Mouse (Mus musculus) embryonic facial prominence, embryonic 11.5 days (tissue): ENCODE measurements around the gene Ece1. TPM values are rescaled to one million over a fixed set of nuclear protein-coding genes. Genes with fewer than 3 reads are reported as not detected.
A peak's percentile ranks its signal among the peaks of the same experiment; 100 is the strongest.

Experiments
- ATAC-seq: fragments of 200-750 bp; cut with Nextera tagmentation; replicated peaks from 2 replicates; pipeline ENCODE4 v1.8.0; 2017; ENCODE audit warnings: low read depth; ENCODE audit not compliant: insufficient number of reproducible peaks, low FRiP score, low TSS enrichment
- DNase-seq: peaks from one replicate; pipeline ENCODE4 v3.0.0-alpha.2; 2015; ENCODE audit warnings: low spot score
- H3K27ac ChIP-seq: fragments of 300-500 bp; sonication (generic); replicated peaks from 2 replicates; pipeline ENCODE4 v1.5.1; 2014; ENCODE audit warnings: mild to moderate bottlenecking, low read depth, low read length, control low read depth
- H3K27me3 ChIP-seq: fragments of 300-500 bp; sonication (generic); 2 replicates; pipeline ENCODE4 v1.6.1; 2014; ENCODE audit warnings: mild to moderate bottlenecking, low read length, moderate library complexity, mixed read lengths; ENCODE audit not compliant: control insufficient read depth, insufficient read depth
- H3K36me3 ChIP-seq: fragments of 300-500 bp; sonication (generic); replicated peaks from 2 replicates; pipeline ENCODE4 v1.6.1; 2014; ENCODE audit warnings: low read depth, mild to moderate bottlenecking, low read length, moderate library complexity, mixed read lengths; ENCODE audit not compliant: control insufficient read depth, insufficient read depth
- H3K4me1 ChIP-seq: fragments of 300-500 bp; sonication (generic); 2 replicates; pipeline ENCODE4 v1.6.1; 2014; ENCODE audit warnings: low read length, mixed read lengths; ENCODE audit not compliant: control insufficient read depth, insufficient read depth
- H3K4me2 ChIP-seq: fragments of 300-500 bp; sonication (generic); 2 replicates; pipeline ENCODE4 v1.6.1; 2014; ENCODE audit warnings: low read depth, mild to moderate bottlenecking, control low read depth, low read length, moderate library complexity
- H3K4me3 ChIP-seq: fragments of 300-500 bp; sonication (generic); 2 replicates; pipeline ENCODE4 v1.5.1; 2014; ENCODE audit warnings: low read depth, low read length, control low read depth
- H3K9ac ChIP-seq: fragments of 300-500 bp; sonication (generic); replicated peaks from 2 replicates; pipeline ENCODE4 v1.6.1; 2014; ENCODE audit warnings: mild to moderate bottlenecking, control low read depth, low read length
- H3K9me3 ChIP-seq: fragments of 300-500 bp; sonication (generic); replicated peaks from 2 replicates; pipeline ENCODE4 v1.6.1; 2016; ENCODE audit warnings: mild to moderate bottlenecking, low read length, inconsistent platforms, mixed read lengths; ENCODE audit not compliant: control insufficient read depth
- WGBS: fragments of 180-500 bp; shearing (Covaris S2); extraction: QIAGEN DNeasy Blood & Tissue Kit; methylation state at CpG from one replicate; pipeline ENCODE4 v1.1.7; 2014; 5-methylcytosine and 5-hydroxymethylcytosine counted together
- polyA plus RNA-seq: library from polyadenylated mRNA; unstranded; fragments of >200 nt; fragmentation: Nextera tagmentation; extraction: Ambion mirVana; gene quantifications from 2 replicates; pipeline ENCODE4 v1.2.1, GENCODE M21; 2014

The Ece1 gene
- polyA plus RNA-seq, result 32.2 and 38.0 TPM in 2 replicates

DNA sequence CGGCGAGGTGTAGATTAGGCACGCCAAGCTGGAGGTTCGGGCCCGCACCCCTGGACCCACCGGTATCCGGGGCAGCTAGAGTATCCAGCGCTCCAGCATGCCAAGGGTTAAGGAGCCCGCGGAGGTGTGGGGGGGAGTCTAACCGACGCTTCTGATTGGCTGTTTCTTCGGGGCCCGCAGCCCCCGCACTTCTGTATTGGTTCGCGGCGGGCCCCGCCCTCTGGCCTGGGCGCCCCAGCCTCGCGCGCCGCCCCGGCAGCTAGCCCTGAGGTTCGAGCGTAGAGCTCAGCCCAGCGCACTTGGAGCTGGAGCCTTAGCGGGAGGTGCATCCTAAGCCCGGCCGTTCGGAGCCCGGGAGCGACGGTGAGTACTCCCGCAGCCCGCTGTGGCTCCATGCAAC is at the start of gene Ece1:
Gene Ece1 (plus strand): TSS at position 219 of the 400 bp plus-strand sequence.
- H3K4me1 ChIP-seq, result peaks cover 5% of the 10 kb centered on the region
- H3K9me3 ChIP-seq, result no peaks in the 10 kb centered on the region
- no peaks in the 10 kb centered on the region for H3K36me3 ChIP-seq
- H3K4me2 ChIP-seq, result peak within 1 kb of the TSS; percentile 84
- WGBS, result 0% methylated on average over 37 of the region's 37 CpGs
- DNase-seq (peak; percentile 96), ATAC-seq (peak; percentile 88)
- no peaks in the 10 kb centered on the region for H3K27me3 ChIP-seq
- peak within 1 kb of the TSS; percentile 81 for H3K9ac ChIP-seq
- H3K4me3 ChIP-seq, result peak within 1 kb of the TSS; percentile 70
- 0 out of 2 replicates have a peak within 1 kb of the TSS, but pooled peaks have one; percentile 13 for H3K27ac ChIP-seq

DNA sequence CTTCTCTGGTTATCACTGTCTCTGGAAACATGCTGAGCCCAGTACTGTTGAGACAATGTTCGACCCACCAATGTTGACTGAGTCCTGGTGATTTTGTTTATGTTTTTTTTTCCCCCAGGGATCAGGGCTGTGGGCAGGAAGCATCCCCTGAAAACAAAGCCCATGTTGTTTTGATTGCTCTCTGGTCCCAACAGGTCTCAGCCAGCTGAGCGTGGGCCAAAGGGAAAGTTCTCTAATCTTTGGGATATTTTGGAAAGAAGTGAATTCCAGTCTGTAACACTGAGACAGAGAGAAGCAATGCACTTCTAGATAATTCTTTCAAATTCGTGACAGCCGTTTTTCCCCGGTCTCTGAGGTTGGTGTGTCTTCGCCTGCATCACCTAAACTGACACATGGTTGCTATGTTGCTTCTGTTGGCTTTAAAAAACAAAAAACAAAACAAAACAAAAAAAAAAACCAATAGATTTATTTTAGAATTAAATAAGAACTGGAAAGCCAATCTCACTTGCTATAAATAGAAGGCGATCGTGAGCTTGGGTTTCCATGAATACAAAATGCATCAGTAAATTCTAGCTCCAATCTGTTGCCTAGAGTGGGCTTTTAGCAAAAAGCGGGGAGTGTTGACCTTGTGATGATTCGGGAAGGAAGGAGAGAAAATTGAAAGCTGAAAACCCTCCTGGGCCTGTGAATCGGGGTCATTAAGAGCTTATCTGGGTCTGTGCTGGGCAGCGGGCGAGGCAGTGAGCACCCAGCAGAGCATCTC is 48.9 kb upstream of the Ece1 start:
- Histone ChIP-seq H3K27me3 (no peaks in the 10 kb centered on the region), H3K36me3 (no peaks in the 10 kb centered on the region), H3K4me1 (no peaks in the 10 kb centered on the region), H3K4me2 (no peak overlapping the region), H3K4me3 (no peak overlapping the region), H3K9me3 (no peaks in the 10 kb centered on the region), H3K27ac (no peak overlapping the region), H3K9ac (no peak overlapping the region)
- DNase-seq (no peak), ATAC-seq (no peak)
- WGBS, result 49% methylated on average over 13 of the region's 13 CpGs

DNA sequence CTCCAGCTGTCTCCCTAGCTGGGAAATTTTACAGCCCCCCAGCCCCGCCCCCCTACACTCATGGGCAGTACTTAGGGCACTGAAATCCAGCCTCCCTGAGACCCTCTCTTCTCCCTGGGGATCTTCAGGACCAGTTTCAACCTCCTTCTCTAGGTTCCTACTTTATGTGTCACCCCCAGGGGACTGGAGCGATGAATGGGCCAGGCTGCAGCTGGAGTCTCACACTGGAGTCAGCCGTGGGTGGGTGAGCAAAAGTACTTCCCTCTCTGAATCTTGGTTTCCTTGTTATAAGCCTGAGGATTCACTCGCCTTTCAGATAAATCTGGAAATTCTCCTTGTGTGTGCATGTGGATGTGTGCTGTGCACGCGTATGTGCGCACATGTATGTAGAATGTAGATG is 47.9 kb upstream of the Ece1 start:
- no peak overlapping the region for H3K9ac ChIP-seq
- H3K4me1 ChIP-seq, result no peaks in the 10 kb centered on the region
- no peak overlapping the region for H3K27ac ChIP-seq
- no peak overlapping the region for H3K4me3 ChIP-seq
- no peak for ATAC-seq
- WGBS, result 82% methylated on average over 7 of the region's 7 CpGs
- no peaks in the 10 kb centered on the region for H3K27me3 ChIP-seq
- no peaks in the 10 kb centered on the region for H3K9me3 ChIP-seq
- DNase-seq, result no peak
- no peaks in the 10 kb centered on the region for H3K36me3 ChIP-seq
- H3K4me2 ChIP-seq, result no peak overlapping the region

DNA sequence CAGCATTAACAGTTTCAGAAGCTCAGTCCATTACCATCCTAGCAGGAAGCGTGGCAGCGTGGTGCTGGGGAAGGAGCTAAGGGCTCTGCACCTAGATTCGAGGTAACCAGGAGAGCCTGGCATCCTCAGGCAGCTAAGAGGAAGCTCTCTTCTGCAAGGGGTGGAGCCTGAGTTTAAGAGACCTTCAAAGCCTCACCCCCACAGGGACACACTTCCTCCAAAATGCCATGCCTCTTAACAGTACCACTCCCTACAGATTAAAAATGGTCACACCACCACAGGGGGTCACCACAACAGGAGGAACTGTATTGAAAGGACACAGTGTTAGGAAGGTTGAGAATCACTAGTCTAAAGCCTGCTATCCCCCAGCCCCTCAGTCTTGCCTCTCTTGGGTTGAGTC is 46.6 kb upstream of the Ece1 start:
- no peak overlapping the region for H3K4me3 ChIP-seq
- ATAC-seq (no peak), DNase-seq (no peak)
- no peak overlapping the region for H3K27ac ChIP-seq
- H3K4me1 ChIP-seq, result no peaks in the 10 kb centered on the region
- no peaks in the 10 kb centered on the region for H3K27me3 ChIP-seq
- no peaks in the 10 kb centered on the region for H3K9me3 ChIP-seq
- no peak overlapping the region for H3K9ac ChIP-seq
- H3K4me2 ChIP-seq, result no peak overlapping the region
- WGBS, result 71% methylated on average over 3 of the region's 3 CpGs
- H3K36me3 ChIP-seq, result no peaks in the 10 kb centered on the region

DNA sequence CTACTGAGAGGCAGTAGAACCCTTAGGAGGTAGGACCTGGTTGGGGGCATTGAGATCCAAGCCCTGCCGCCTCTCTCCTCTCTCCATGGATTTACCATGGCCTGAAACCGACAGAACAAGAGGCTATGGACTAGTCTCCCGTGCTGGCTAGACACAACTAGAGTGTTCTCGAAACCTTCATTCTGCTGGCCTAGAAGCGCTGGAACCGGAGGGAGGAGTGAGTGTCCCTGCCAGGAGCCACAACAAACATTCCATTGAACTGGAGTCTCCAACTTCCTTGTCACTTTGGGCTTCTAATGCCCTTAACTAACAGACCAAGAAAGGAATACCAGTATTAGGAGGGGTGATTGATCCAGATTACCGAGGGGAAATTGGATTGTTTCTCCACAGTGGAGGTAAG is 45.8 kb upstream of the Ece1 start:
- Histone ChIP-seq H3K27me3 (no peaks in the 10 kb centered on the region), H3K4me3 (no peak overlapping the region), H3K9ac (no peak overlapping the region), H3K27ac (no peak overlapping the region), H3K4me1 (no peaks in the 10 kb centered on the region), H3K36me3 (no peaks in the 10 kb centered on the region), H3K4me2 (no peak overlapping the region), H3K9me3 (no peaks in the 10 kb centered on the region)
- ATAC-seq, result no peak
- no peak for DNase-seq
- 68% methylated on average over 7 of the region's 7 CpGs for WGBS

DNA sequence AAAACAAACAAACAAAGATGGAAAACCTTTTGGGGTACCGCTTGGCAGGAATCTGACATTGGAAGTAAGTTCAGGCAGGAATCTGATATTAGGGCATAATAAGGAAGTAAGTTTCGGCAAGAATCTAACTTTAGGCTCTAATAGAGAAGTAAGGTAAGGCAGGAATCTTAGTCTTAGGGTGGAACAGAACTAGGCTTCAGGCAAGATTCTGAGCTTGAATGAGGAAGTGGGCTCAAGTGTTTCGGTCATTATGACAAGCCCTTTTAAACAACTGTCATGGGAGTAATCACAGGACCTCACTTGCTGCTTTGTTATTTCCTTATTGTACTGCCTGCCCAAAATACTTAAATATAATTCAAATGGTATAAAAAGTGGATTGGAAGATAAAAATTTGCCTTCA is 43.7 kb upstream of the Ece1 start:
- DNase-seq (no peak), ATAC-seq (no peak)
- H3K4me2 ChIP-seq, result no peak overlapping the region
- no peak overlapping the region for H3K4me3 ChIP-seq
- 88% methylated on average over 3 of the region's 3 CpGs for WGBS
- H3K9ac ChIP-seq, result no peak overlapping the region
- no peaks in the 10 kb centered on the region for H3K9me3 ChIP-seq
- H3K27me3 ChIP-seq, result no peaks in the 10 kb centered on the region
- no peaks in the 10 kb centered on the region for H3K4me1 ChIP-seq
- H3K36me3 ChIP-seq, result no peaks in the 10 kb centered on the region
- H3K27ac ChIP-seq, result no peak overlapping the region

DNA sequence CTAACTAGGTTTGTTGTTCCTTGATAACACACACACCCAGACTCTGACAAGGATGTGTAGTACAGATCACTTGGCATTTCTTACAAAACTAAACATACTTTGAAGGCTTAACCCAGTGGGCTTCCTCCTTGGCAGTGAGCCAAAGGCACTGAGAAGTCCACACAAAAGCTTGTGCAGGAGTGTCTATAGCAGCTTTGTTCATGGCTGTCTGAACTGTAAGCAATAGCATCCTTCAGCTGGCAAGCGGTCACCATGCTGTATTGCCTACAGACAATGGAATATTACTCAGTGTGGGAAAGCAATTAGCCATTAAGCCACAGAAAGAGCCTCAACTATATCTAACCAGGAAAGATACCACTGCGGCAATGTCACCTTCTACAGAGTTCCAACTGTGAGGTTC is 42.5 kb upstream of the Ece1 start:
- Histone ChIP-seq H3K9ac (no peak overlapping the region), H3K4me2 (no peak overlapping the region), H3K27me3 (no peaks in the 10 kb centered on the region), H3K9me3 (no peaks in the 10 kb centered on the region), H3K36me3 (no peaks in the 10 kb centered on the region), H3K4me1 (no peaks in the 10 kb centered on the region), H3K27ac (no peak overlapping the region), H3K4me3 (no peak overlapping the region)
- ATAC-seq (no peak), DNase-seq (no peak)
- 90% methylated on average over 2 of the region's 2 CpGs for WGBS

DNA sequence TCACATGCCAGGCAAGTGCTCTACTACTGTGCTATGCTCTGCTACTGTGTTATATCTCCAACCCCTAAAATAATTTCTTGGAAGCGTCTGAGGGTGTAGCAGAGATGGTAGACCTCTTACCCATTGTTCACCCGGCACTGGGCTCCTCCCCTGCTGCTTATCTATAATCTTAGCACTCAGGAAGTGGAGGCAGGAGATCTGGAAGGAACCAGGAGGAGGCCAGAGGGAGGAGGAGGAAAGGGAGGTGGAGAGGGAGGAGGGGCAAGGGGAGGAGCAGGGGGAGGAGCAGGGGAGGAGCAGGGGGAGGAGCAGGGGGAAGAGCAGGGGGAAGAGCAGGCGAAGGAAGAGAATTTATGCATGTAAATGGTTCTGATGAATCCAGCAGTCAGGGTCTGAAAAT is 41.3 kb upstream of the Ece1 start:
- Histone ChIP-seq H3K36me3 (no peaks in the 10 kb centered on the region), H3K27me3 (no peaks in the 10 kb centered on the region), H3K27ac (no peak overlapping the region), H3K9ac (no peak overlapping the region), H3K4me1 (no peaks in the 10 kb centered on the region), H3K4me2 (no peak overlapping the region), H3K9me3 (no peaks in the 10 kb centered on the region), H3K4me3 (no peak overlapping the region)
- 54% methylated on average over 3 of the region's 3 CpGs for WGBS
- ATAC-seq (no peak), DNase-seq (no peak)
